Mouse (Mus musculus): ENCODE results near the gene Nek7.
A peak's percentile ranks its signal among the peaks of the same experiment; 100 is the strongest.

Nek7 gene

DNA sequence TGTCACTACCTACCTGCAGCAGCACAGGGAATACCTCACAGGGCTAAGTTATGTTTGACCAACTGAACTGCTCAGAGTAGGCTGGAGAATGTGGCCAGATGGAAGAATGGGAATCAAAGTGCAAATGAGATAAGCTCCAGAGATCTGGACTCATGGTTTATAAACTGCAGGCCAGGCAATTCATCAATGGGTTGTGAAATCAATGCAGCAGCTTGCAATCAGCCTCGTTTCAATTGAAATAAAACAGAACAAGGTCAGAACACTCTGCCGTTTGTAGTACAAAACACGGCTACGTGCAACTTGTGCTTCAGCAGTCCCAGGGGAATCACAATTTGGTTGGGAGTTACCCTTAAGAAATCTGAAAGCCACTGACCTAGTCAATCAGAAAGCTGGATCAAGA is 109.4 kb downstream of the Nek7 start:
- DNase-seq (ENCODE audit: low spot score in 2 of 2), result no peak

DNA sequence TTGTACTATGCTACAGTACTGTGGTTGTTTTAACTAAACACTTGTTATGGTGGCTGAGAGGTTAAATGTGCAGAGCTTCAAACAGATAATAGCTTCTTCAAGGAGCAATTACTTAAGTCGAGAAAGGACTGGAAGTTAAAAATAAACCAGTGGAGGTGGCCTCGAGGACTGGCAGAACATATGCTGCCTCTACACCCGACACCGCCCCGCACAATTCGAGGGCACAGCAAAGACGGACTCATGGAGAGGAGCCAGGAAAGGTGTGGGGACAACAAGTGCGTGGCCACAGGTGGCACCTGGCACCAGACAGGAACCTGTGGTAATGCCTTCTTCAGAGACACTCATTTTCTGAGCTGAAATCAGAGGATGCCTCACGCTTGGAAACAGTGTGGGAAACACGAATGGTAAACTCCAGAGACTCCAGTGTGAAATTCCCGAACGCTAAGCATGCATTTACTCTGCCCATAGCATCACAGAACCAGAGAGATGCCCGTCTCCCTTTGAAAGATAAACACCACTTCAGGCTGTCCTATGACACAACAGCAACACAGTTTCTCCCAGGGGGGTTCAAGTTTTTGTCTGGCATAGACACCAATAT is 112.4 kb downstream of the Nek7 start:
- DNase-seq (ENCODE audit: low spot score in 2 of 2), result peak; percentile 29 to 34

- DNase-seq (ENCODE audit: low spot score in 2 of 2), result peak in 1 of 2 experiments; percentile 26
Measured at GRCm38 (mm10) chr1:138507014-138507413, 112.9 kb downstream of the Nek7 start.

- DNase-seq (ENCODE audit: low spot score in 2 of 2), result no peak
Measured at GRCm38 (mm10) chr1:138504228-138504627, 115.7 kb downstream of the Nek7 start.

DNA sequence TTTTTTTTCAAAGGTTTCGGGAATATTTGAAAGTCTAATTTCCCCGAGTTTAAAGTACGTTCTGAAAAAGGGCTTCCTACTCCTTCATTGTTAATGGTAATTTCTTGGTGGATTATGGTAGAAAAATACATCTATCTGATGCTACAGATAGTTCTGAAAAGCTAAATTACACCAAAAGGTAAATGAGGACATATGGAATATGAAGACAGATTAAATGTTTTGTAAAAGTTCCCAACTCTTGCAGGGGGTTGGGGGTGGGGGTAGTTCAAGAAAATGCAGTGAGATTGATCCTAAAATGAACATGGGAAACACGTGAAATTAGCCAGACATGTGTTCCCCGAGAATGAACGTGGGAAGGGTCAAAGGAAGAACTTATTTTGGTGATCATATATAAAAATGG is 119.2 kb downstream of the Nek7 start:
- DNase-seq (ENCODE audit: low spot score in 2 of 2), result no peak

DNA sequence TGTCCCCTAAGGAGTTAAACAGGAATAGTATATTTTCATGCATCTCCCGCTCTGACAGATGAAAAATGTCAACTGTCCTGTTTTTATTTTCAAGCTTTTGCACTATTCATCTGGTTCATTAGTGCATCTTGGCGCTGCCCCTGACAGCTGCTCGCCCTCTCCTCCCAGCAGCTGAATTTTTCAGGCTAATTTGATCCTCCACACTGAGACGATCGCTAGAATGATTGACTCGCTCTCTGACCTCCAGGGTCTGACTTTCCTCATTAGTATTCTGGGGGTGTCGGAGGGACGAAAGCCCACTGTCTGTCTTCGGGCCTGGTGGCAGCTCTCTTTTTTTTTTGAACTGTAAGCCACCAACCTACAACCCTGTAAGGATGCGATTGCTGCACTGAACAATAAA is 119.8 kb downstream of the Nek7 start:
- DNase-seq (ENCODE audit: low spot score in 2 of 2), result no peak

- peak in 1 of 2 experiments; percentile 40 for DNase-seq (ENCODE audit: low spot score in 2 of 2)
Measured at GRCm38 (mm10) chr1:138499461-138499860, 120.5 kb downstream of the Nek7 start.

- DNase-seq (ENCODE audit: low spot score in 2 of 2), result no peak
Measured at GRCm38 (mm10) chr1:138491382-138492097, 128.4 kb downstream of the Nek7 start.

GRCm38 (mm10) chr1:138487569-138487968 is 132.4 kb downstream of the Nek7 start:
- no peak for DNase-seq (ENCODE audit: low spot score in 2 of 2)

DNA sequence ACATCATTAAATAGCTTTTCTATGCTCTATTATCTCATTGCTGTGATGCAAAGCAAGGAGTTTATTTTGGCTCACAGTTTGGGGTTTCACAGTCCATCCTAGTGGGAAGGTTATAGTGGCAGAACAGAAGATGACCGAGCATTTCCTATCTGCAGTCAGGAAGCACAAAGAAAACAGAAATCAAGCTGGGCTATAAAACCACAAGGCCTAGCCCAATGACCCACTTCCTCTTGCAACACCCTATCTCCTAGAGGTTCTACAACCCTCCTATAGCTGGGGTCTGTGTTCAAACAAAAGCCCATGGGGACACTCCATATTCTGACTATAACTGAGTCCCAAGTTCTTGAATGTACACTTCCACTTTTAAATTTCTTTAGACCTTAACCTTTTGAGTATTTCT is 139.2 kb downstream of the Nek7 start:
- DNase-seq (ENCODE audit: low spot score in 2 of 2), result no peak

GRCm38 (mm10) chr1:138465352-138465751 is 154.6 kb downstream of the Nek7 start:
- no peak for DNase-seq (ENCODE audit: low spot score in 2 of 2)

- DNase-seq (ENCODE audit: low spot score in 2 of 2), result no peak
Measured at GRCm38 (mm10) chr1:138461425-138461824, 158.5 kb downstream of the Nek7 start.

DNA sequence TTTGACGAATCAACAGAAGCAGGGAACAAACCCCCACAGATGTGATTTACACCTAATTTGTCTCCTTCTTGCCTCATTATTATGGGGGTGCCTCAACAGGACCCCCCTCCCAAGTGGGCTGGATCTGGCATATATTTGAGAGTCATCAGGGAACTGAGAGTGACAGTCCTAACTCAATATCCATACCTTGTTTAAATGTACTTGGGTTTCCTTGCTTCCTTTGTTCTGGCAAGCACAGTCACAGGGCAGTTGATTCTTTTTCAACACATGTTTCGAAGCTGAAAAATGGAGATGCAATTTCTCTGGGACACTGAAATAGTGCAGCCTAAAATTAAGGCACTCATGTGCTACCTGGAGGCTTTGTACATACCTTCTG is 170.5 kb downstream of the Nek7 start:
- DNase-seq (ENCODE audit: low spot score in 2 of 2), result no peak

- DNase-seq (ENCODE audit: low spot score in 2 of 2), result no peak
Measured at GRCm38 (mm10) chr1:138448635-138449475, 171.1 kb downstream of the Nek7 start.

DNA sequence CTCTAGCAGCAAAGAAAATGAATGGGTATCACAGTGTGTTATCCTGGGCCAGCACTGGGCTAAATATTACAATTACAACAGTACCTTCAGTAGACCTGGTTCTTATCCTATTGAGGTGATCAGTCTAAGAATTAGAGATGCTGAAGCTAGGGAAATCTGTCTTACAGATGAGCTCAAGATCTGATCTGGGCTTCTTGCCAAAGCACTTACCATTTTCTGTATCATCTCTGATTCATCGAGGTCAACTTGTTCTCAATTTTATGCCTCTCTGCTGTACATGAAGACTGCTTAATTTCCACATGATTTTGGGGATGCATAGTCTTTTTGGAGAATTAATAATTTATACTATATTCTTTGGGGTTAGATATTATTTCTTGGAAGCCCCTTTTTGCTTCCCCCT is 173.1 kb downstream of the Nek7 start:
- no peak for DNase-seq (ENCODE audit: low spot score in 2 of 2)

Data from right cerebral cortex, adult 2 months (tissue).